Mouse (Mus musculus) liver, embryonic 12.5 days (tissue): ENCODE data around the gene Ppp1cc. TPM values are rescaled to one million over a fixed set of nuclear protein-coding genes. Genes with fewer than 3 reads are reported as not detected.
"Not testable (repeated sequence)": the region's sequence is repeated elsewhere in the genome, so short reads cannot be mapped to it uniquely, and the experiment has no call there.

ENCODE experiments used
- ATAC-seq: fragments of 200-750 bp; cut with Nextera tagmentation; 2 replicates; pipeline ENCODE4 v1.8.0; 2017; ENCODE audit warnings: moderate number of reproducible peaks, mild to moderate bottlenecking, moderate library complexity
- H3K27ac ChIP-seq: fragments of 300-500 bp; sonication (generic); 2 replicates; pipeline ENCODE4 v1.5.1; 2016; ENCODE audit warnings: mild to moderate bottlenecking
- H3K27me3 ChIP-seq: fragments of 300-500 bp; sonication (generic); replicated peaks from 2 replicates; pipeline ENCODE4 v1.6.1; 2016; ENCODE audit warnings: mild to moderate bottlenecking, moderate library complexity
- H3K36me3 ChIP-seq: fragments of 300-500 bp; sonication (generic); 2 replicates; pipeline ENCODE4 v1.6.1; 2016; ENCODE audit warnings: mild to moderate bottlenecking, moderate library complexity
- H3K4me1 ChIP-seq: fragments of 300-500 bp; sonication (generic); 2 replicates; pipeline ENCODE4 v1.6.1; 2016
- H3K4me2 ChIP-seq: fragments of 300-500 bp; sonication (generic); 2 replicates; pipeline ENCODE4 v1.6.1; 2016; ENCODE audit warnings: mild to moderate bottlenecking, moderate library complexity
- H3K4me3 ChIP-seq: fragments of 300-500 bp; sonication (generic); 2 replicates; pipeline ENCODE4 v1.5.1; 2016; ENCODE audit warnings: mild to moderate bottlenecking, moderate library complexity
- H3K9ac ChIP-seq: fragments of 300-500 bp; sonication (generic); 2 replicates; pipeline ENCODE4 v1.6.1; 2016; ENCODE audit warnings: mild to moderate bottlenecking, moderate library complexity
- H3K9me3 ChIP-seq: fragments of 300-500 bp; sonication (generic); replicated peaks from 2 replicates; pipeline ENCODE4 v1.6.1; 2016; ENCODE audit warnings: mild to moderate bottlenecking, moderate library complexity
- WGBS: fragments of 180-500 bp; shearing (Covaris S2); methylation state at CpG from one replicate; pipeline ENCODE4 v1.1.7; 2016; ENCODE audit not compliant: insufficient replicate concordance; 5-methylcytosine and 5-hydroxymethylcytosine counted together
- polyA plus RNA-seq: library from polyadenylated mRNA; unstranded; fragments of >200 nt; fragmentation: Nextera tagmentation; extraction: Ambion mirVana; gene quantifications from 2 replicates; pipeline ENCODE4 v1.2.1, GENCODE M21; 2016

Ppp1cc gene
- polyA plus RNA-seq, 1 experiment from 2014 or later, result 228 TPM

- Histone ChIP-seq H3K4me3 (no peak overlapping the region), H3K4me2 (no peak overlapping the region), H3K36me3 (peaks cover 49% of the 10 kb centered on the region), H3K4me1 (no peaks in the 10 kb centered on the region), H3K9me3 (no peaks in the 10 kb centered on the region), H3K9ac (no peak overlapping the region), H3K27me3 (no peaks in the 10 kb centered on the region), H3K27ac (no peak overlapping the region)
- WGBS, result 55% methylated on average over 1 of the region's 1 CpGs
- ATAC-seq, result peak; percentile 70
These were observed 18.3 kb downstream of the Ppp1cc start for GRCm38 (mm10) chr5:122176398-122176797.

GRCm38 (mm10) chr5:122179665-122180064 lies 21.6 kb downstream of the Ppp1cc start:
- Histone ChIP-seq H3K9me3 (0 out of 2 replicates have a peak, but pooled peaks cover 2% of the 10 kb centered on the region), H3K9ac (no peak overlapping the region), H3K4me1 (no peaks in the 10 kb centered on the region), H3K4me3 (no peak overlapping the region), H3K36me3 (peaks cover 23% of the 10 kb centered on the region), H3K27me3 (no peaks in the 10 kb centered on the region), H3K4me2 (no peak overlapping the region), H3K27ac (no peak overlapping the region)
- no peak for ATAC-seq
- WGBS, result 31% methylated on average over 6 of the region's 6 CpGs

GRCm38 (mm10) chr5:122184283-122184806 lies 26.3 kb downstream of the Ppp1cc start:
- 52% methylated on average over 7 of the region's 7 CpGs for WGBS
- H3K4me2 ChIP-seq, result no peak overlapping the region
- no peaks in the 10 kb centered on the region for H3K27me3 ChIP-seq
- ATAC-seq, result no peak
- no peak overlapping the region for H3K9ac ChIP-seq
- no peak overlapping the region for H3K27ac ChIP-seq
- no peaks in the 10 kb centered on the region for H3K4me1 ChIP-seq
- no peak overlapping the region for H3K4me3 ChIP-seq
- no peaks in the 10 kb centered on the region for H3K36me3 ChIP-seq
- 0 out of 2 replicates have a peak, but pooled peaks cover 10% of the 10 kb centered on the region for H3K9me3 ChIP-seq

- WGBS, result 82% methylated on average over 6 of the region's 6 CpGs
- not testable (repeated sequence) for ATAC-seq, H3K36me3 ChIP-seq, H3K4me1 ChIP-seq, H3K9ac ChIP-seq, H3K27ac ChIP-seq, H3K27me3 ChIP-seq, H3K4me2 ChIP-seq, H3K4me3 ChIP-seq
- 0 out of 2 replicates have a peak, but pooled peaks cover 10% of the 10 kb centered on the region for H3K9me3 ChIP-seq
These were observed 26.8 kb downstream of the Ppp1cc start for GRCm38 (mm10) chr5:122184858-122185257.

GRCm38 (mm10) chr5:122189115-122189514 lies 31.0 kb downstream of the Ppp1cc start:
- H3K9ac ChIP-seq, result no peak overlapping the region
- no peak overlapping the region for H3K4me2 ChIP-seq
- no peak for ATAC-seq

GRCm38 (mm10) chr5:122190465-122190864 lies 32.4 kb downstream of the Ppp1cc start:
- Histone ChIP-seq H3K27ac (no peak overlapping the region), H3K27me3 (no peaks in the 10 kb centered on the region), H3K36me3 (no peaks in the 10 kb centered on the region), H3K9ac (no peak overlapping the region), H3K4me2 (no peak overlapping the region), H3K4me1 (peaks cover 3% of the 10 kb centered on the region; the same call in 1 of the 2 replicates), H3K9me3 (0 out of 2 replicates have a peak, but pooled peaks cover under 1% of the 10 kb centered on the region), H3K4me3 (no peak overlapping the region)
- WGBS, result 52% methylated on average over 7 of the region's 7 CpGs
- ATAC-seq, result no peak

More at GRCm38 (mm10) chr5:122189115-122189514, 31.0 kb downstream of the Ppp1cc start:
- no peaks in the 10 kb centered on the region for H3K36me3 ChIP-seq
- peaks cover 3% of the 10 kb centered on the region; the same call in 1 of the 2 replicates for H3K4me1 ChIP-seq
- H3K9me3 ChIP-seq, result 0 out of 2 replicates have a peak, but pooled peaks cover 10% of the 10 kb centered on the region
- no peak overlapping the region for H3K4me3 ChIP-seq
- 32% methylated on average over 3 of the region's 3 CpGs for WGBS
- H3K27ac ChIP-seq, result no peak overlapping the region
- H3K27me3 ChIP-seq, result no peaks in the 10 kb centered on the region

GRCm38 (mm10) chr5:122191269-122192063 lies 33.4 kb downstream of the Ppp1cc start:
- Histone ChIP-seq H3K4me3 (no peak overlapping the region), H3K9ac (no peak overlapping the region), H3K4me1 (peaks cover 3% of the 10 kb centered on the region; the same call in 1 of the 2 replicates), H3K27me3 (no peaks in the 10 kb centered on the region), H3K36me3 (no peaks in the 10 kb centered on the region), H3K27ac (no peak overlapping the region), H3K9me3 (no peaks in the 10 kb centered on the region), H3K4me2 (no peak overlapping the region)
- 70% methylated on average over 12 of the region's 12 CpGs for WGBS
- no peak for ATAC-seq

GRCm38 (mm10) chr5:122192347-122192746 lies 34.3 kb downstream of the Ppp1cc start:
- Histone ChIP-seq H3K9ac (no peak overlapping the region), H3K4me2 (peak overlapping the region; percentile 20; the same call in 1 of the 2 replicates), H3K9me3 (no peaks in the 10 kb centered on the region), H3K36me3 (no peaks in the 10 kb centered on the region), H3K27ac (no peak overlapping the region), H3K4me1 (peaks cover 3% of the 10 kb centered on the region; the same call in 1 of the 2 replicates), H3K4me3 (no peak overlapping the region), H3K27me3 (no peaks in the 10 kb centered on the region)
- 36% methylated on average over 4 of the region's 4 CpGs for WGBS
- ATAC-seq, result no peak

- 83% methylated on average over 4 of the region's 4 CpGs for WGBS
- ATAC-seq, result no peak
- H3K9ac ChIP-seq, result no peak overlapping the region
These were observed 42.8 kb downstream of the Ppp1cc start for GRCm38 (mm10) chr5:122200872-122201271.

GRCm38 (mm10) chr5:122201904-122202303 lies 43.8 kb downstream of the Ppp1cc start:
- Histone ChIP-seq H3K9me3 (peaks cover 9% of the 10 kb centered on the region; the same call in 1 of the 2 replicates), H3K9ac (no peak overlapping the region), H3K36me3 (no peaks in the 10 kb centered on the region), H3K27ac (no peak overlapping the region), H3K4me2 (no peak overlapping the region), H3K27me3 (no peaks in the 10 kb centered on the region), H3K4me3 (no peak overlapping the region), H3K4me1 (no peaks in the 10 kb centered on the region)
- no peak for ATAC-seq
- 64% methylated on average over 6 of the region's 6 CpGs for WGBS

More at GRCm38 (mm10) chr5:122200872-122201271, 42.8 kb downstream of the Ppp1cc start:
- H3K27ac ChIP-seq, result no peak overlapping the region
- H3K4me1 ChIP-seq, result no peaks in the 10 kb centered on the region
- no peaks in the 10 kb centered on the region for H3K36me3 ChIP-seq
- peaks cover 9% of the 10 kb centered on the region; the same call in 1 of the 2 replicates for H3K9me3 ChIP-seq
- no peak overlapping the region for H3K4me2 ChIP-seq
- no peaks in the 10 kb centered on the region for H3K27me3 ChIP-seq
- no peak overlapping the region for H3K4me3 ChIP-seq

- H3K9ac ChIP-seq, result no peak overlapping the region
- H3K36me3 ChIP-seq, result no peaks in the 10 kb centered on the region
- no peak overlapping the region for H3K4me2 ChIP-seq
- 41% methylated on average over 2 of the region's 2 CpGs for WGBS
- peaks cover 9% of the 10 kb centered on the region; the same call in 1 of the 2 replicates for H3K9me3 ChIP-seq
- H3K4me1 ChIP-seq, result 0 out of 2 replicates have a peak, but pooled peaks cover under 1% of the 10 kb centered on the region
- no peaks in the 10 kb centered on the region for H3K27me3 ChIP-seq
- no peak for ATAC-seq
- H3K27ac ChIP-seq, result no peak overlapping the region
- H3K4me3 ChIP-seq, result no peak overlapping the region
These were observed 46.1 kb downstream of the Ppp1cc start for GRCm38 (mm10) chr5:122204180-122204579.

GRCm38 (mm10) chr5:122206475-122206874 lies 48.4 kb downstream of the Ppp1cc start, which contains the start of gene Hvcn1:
TSS of gene Hvcn1 (plus strand) at chr5:122206804.
- WGBS, result 55% methylated on average over 3 of the region's 4 CpGs
- Histone ChIP-seq H3K9ac (no peak within 1 kb of the TSS), H3K4me1 (peaks cover 9% of the 10 kb centered on the region), H3K4me2 (no peak within 1 kb of the TSS), H3K9me3 (no peaks in the 10 kb centered on the region), H3K36me3 (no peaks in the 10 kb centered on the region), H3K4me3 (no peak within 1 kb of the TSS), H3K27ac (no peak within 1 kb of the TSS), H3K27me3 (no peaks in the 10 kb centered on the region)
- no peak for ATAC-seq
